Mouse (Mus musculus): ENCODE results near the gene Ndufaf2.

Gene Ndufaf2

GRCm38 (mm10) chr13:108138403-108138977, 19.9 kb downstream of the Ndufaf2 start:
- no peak for DNase-seq (ENCODE audit: low spot score)

GRCm38 (mm10) chr13:108135617-108136016, 22.8 kb downstream of the Ndufaf2 start:
- DNase-seq (ENCODE audit: low spot score) = no peak

- DNase-seq (ENCODE audit: low spot score) = no peak
Measured at GRCm38 (mm10) chr13:108132031-108132819, 26.2 kb downstream of the Ndufaf2 start.

GRCm38 (mm10) chr13:108130737-108131136, 27.7 kb downstream of the Ndufaf2 start:
- no peak for DNase-seq (ENCODE audit: low spot score)

GRCm38 (mm10) chr13:108129070-108129469, 29.4 kb downstream of the Ndufaf2 start:
- DNase-seq (ENCODE audit: low spot score) = no peak

GRCm38 (mm10) chr13:108127883-108128282, 30.5 kb downstream of the Ndufaf2 start:
- DNase-seq (ENCODE audit: low spot score) = no peak

- no peak for DNase-seq (ENCODE audit: low spot score)
Measured at GRCm38 (mm10) chr13:108127130-108127529, 31.3 kb downstream of the Ndufaf2 start.

GRCm38 (mm10) chr13:108126246-108126645, 32.2 kb downstream of the Ndufaf2 start:
- DNase-seq (ENCODE audit: low spot score) = no peak

- DNase-seq (ENCODE audit: low spot score) = no peak
Measured at GRCm38 (mm10) chr13:108124096-108124495, 34.3 kb downstream of the Ndufaf2 start.

GRCm38 (mm10) chr13:108123109-108123723, 35.2 kb downstream of the Ndufaf2 start:
- DNase-seq (ENCODE audit: low spot score) = no peak

GRCm38 (mm10) chr13:108119411-108120310, 38.8 kb downstream of the Ndufaf2 start:
- DNase-seq (ENCODE audit: low spot score) = no peak

- DNase-seq (ENCODE audit: low spot score) = no peak
Measured at GRCm38 (mm10) chr13:108118188-108118587, 40.2 kb downstream of the Ndufaf2 start.

- DNase-seq (ENCODE audit: low spot score) = no peak
Measured at GRCm38 (mm10) chr13:108117654-108118053, 40.8 kb downstream of the Ndufaf2 start.

- DNase-seq (ENCODE audit: low spot score) = no peak
Measured at GRCm38 (mm10) chr13:108114257-108114656, 44.2 kb downstream of the Ndufaf2 start.

GRCm38 (mm10) chr13:108113536-108113935, 44.9 kb downstream of the Ndufaf2 start:
- no peak for DNase-seq (ENCODE audit: low spot score)

GRCm38 (mm10) chr13:108110929-108111328, 47.5 kb downstream of the Ndufaf2 start:
- DNase-seq (ENCODE audit: low spot score) = no peak

- no peak for DNase-seq (ENCODE audit: low spot score)
Measured at GRCm38 (mm10) chr13:108100700-108101099, 57.7 kb downstream of the Ndufaf2 start.

GRCm38 (mm10) chr13:108096446-108096845, 62.0 kb downstream of the Ndufaf2 start:
- no peak for DNase-seq (ENCODE audit: low spot score)

- DNase-seq (ENCODE audit: low spot score) = no peak
Measured at GRCm38 (mm10) chr13:108095617-108096016, 62.8 kb downstream of the Ndufaf2 start.

GRCm38 (mm10) chr13:108094681-108095080, 63.7 kb downstream of the Ndufaf2 start:
- no peak for DNase-seq (ENCODE audit: low spot score)

GRCm38 (mm10) chr13:108092290-108092689, 66.1 kb downstream of the Ndufaf2 start:
- DNase-seq (ENCODE audit: low spot score) = no peak

- DNase-seq (ENCODE audit: low spot score) = no peak
Measured at GRCm38 (mm10) chr13:108086724-108087123, 71.7 kb downstream of the Ndufaf2 start.

Data from ovary, postnatal 14 days (tissue).